Mouse (Mus musculus) lung, postnatal 36 days (tissue): Measurements from ENCODE around the gene Fam214b.

Experiments
- DNase-seq: peaks from one replicate; pipeline ENCODE4 v3.0.0; 2022; ENCODE audit warnings: mixed read lengths

Gene Fam214b

GRCm38 (mm10) chr4:43038567-43039495 is 7.2 kb downstream of the Fam214b start:
- DNase-seq = no peak

- no peak for DNase-seq
Observed at GRCm38 (mm10) chr4:43037860-43038566, 8.0 kb downstream of the Fam214b start.

DNA sequence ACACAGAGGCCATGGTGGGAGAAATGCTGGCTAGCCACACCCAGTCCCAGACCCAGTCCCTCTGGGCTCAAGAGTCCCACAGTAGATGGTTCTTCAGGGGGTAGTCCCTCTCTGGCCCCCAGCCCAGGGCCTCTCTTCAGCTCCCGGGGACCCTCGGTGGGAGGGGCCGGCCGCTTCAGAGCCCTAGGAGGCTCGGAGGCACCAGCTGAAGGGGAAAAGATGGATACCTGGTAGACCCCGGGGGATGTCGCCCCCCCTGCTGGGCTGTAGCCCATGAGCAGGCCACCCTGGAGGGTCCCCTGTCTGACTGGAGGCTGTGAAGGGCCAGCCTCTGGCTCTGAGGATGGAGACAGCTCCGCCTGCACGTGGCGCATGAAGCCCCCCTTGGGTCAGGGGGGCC is 9.7 kb downstream of the Fam214b start:
- DNase-seq = no peak

DNA sequence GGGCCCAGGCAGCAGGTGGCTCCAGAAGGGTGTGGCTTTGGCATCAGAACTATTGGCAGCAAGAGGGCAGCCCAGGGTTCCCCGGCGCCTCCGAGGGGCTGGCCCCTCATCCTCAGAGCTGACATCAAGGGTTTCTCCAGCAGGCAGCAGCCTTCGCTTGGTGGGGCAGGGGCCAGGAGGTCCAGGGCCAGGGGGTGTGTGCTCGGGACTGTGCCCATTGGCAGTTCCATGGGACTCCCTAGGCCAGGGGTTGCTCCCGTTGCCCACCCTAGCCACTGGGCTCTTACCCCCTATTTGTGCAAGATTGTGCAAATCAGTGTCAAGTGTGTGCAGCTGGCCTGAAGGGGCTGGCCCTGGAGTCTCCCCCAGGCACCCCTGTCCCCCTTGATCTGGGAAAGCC is 10.2 kb downstream of the Fam214b start:
- DNase-seq = no peak

DNA sequence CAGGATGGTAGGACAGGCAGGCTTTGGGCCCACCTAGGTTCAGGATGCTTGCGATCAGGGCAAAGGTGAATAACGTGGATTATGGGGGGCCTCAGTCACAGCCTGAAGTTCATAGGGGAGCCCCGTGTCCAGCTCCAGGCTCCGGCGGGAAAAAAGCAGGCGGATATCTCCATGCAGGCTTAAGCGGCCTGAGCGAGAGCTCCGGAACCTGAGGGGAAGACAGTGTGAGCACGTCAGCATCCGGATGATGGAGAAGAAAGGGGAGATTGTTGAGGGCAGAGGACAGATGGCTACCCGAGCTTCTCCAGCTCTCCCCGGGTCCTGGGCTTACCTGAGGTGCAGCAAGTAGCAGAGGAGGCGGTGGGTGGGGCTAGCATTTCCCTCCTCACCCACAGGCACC is 12.5 kb downstream of the Fam214b start:
- no peak for DNase-seq

DNA sequence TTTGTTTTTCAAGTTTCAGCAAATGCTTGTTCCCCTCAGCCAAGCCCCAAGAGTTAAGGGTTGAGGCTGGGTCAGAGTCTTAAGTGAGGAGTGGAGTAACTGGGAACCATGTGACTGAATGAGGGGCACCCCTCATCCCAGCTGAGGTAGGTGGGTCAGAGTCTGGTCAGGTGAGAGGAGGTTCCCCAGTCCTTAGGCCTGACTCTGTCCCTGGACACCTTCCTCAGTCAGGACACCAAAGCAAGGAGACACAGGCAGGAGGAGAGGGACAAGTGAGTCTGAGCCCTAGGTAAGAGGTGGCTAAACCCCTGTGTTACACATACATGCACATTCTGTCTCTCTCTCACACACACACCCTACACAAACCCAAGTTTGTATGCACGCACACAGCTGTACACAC is 13.5 kb downstream of the Fam214b start:
- no peak for DNase-seq

- DNase-seq = peak; percentile 96
Observed at GRCm38 (mm10) chr4:43031237-43031995, 14.6 kb downstream of the Fam214b start, which contains the start of gene Stoml2. TSS of gene Stoml2 (minus strand) at chr4:43031710.

GRCm38 (mm10) chr4:43030780-43031230 is 15.2 kb downstream of the Fam214b start:
- DNase-seq = no peak

DNA sequence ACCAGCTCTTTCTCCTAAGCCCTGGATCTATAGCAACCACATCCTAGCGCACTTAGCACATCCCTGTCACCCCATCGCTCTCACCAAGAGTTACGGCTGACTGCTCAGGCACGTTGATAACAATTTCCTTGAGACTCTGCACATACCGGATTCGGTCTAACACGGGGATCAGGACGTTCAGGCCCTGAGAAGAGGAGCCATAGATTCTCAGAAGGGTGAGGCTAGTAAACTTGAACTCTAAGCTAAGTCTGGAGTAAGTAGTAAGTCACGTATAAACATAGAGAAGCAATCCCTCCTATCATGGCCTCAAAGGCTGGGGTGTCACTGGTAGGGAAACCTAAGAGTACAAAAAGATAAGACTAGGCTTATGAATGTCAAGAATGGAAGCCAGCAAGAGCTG is 15.7 kb downstream of the Fam214b start:
- DNase-seq = no peak

DNA sequence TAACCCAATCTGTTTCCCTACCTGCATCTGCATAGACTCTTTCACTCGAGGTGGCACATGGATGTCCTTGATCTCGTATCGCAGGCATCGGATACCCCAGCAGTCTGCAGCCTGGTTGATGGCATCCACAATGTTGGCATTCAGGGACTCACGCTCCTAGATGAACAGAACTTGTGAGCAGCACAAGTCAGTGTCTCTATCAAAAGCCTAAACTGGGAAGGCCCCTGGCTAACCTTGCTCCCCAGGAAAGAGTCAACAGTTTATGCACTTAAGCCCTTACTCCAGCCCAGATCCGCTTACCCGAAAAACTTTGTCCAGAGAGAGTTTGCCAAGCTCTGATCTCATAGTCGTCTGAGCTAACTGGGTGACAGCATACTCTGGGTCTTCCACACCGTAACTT is 16.3 kb downstream of the Fam214b start:
- DNase-seq = no peak

DNA sequence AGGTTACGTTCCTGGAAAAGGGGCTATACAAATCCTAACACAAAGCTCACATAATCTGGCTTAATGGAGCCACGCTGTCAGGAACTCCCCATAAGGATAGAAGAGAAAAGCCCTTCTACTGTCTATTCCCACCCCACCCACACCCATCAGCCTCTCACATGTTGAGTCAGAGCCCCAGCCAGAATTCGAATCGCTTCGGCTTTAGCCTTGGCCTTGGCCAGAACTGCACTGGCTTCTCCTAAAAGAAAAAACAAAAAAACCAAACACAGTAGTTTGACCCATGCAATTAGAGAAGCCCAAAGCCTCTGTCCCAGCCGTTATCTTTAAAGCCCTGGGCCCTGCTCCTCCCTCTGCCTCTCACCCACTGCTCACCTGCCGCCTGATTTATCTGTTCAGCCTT is 16.9 kb downstream of the Fam214b start:
- no peak for DNase-seq

DNA sequence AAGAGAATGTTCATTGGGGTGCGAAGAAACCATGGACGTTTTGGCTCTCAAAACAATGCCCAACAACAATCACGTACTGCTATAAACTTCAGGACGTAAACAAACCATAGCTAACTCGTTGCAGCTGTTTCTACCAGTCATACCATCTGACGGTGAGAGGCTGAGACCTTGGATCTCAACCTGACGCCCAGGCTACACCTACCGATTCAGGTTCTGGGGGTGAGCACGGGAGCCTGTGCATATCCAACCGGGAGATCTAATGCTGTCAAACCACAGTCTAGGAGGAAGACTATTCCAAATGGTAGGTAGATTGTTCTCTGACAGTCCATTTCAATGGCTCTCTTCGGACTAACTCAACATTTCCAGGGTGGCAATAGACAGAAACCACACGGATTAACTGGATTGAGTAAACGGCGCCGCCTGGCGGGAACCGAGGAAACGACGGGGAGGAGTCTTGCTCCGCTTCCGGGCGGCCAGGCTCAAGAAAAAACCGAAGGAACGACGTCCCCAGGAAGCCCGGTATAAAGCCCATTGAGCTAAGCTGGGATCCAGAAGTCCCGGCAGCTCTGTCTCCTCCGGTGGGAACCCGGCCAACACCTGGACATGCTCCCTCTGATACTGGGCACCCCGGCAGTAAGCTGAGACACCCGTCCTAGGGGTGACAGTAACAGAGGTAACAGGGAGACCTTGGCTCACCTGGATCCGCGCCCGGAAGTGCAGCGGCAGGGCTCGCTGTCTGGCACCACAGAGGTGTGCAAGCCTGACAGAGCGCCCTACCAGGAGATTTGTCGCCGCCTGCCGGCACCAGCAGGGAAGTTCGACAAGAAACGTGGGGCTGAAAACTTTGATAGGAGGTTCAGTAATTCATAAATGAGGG is 20.7 kb downstream of the Fam214b start, which contains the start of gene Pigo:
Pigo (minus strand) TSS at position 736 of the 877 bp plus-strand sequence.
- DNase-seq = peak; percentile 97

DNA sequence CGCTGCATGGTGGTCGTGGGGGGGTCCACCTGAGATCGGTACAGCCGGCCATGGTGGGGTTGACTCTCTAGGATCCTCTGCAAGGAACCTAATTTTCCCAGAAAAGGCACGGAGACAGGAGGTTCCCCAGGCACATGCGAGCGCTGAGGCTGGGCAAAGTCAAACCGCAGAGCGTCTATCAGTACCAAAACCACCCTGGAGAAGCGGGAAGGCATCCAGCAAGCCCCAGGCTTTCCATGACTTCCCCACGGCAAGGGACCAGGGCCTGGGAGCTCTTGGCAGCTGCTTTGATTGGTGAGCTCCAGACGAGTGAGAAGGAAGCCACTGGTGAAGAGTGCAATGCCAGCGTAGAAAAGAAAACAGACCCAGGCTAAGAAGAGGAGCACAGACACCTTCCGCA is 21.3 kb downstream of the Fam214b start:
- no peak for DNase-seq

GRCm38 (mm10) chr4:43021341-43021740 is 24.7 kb downstream of the Fam214b start:
- no peak for DNase-seq

- DNase-seq = no peak
Observed at GRCm38 (mm10) chr4:43020876-43021275, 25.1 kb downstream of the Fam214b start.

DNA sequence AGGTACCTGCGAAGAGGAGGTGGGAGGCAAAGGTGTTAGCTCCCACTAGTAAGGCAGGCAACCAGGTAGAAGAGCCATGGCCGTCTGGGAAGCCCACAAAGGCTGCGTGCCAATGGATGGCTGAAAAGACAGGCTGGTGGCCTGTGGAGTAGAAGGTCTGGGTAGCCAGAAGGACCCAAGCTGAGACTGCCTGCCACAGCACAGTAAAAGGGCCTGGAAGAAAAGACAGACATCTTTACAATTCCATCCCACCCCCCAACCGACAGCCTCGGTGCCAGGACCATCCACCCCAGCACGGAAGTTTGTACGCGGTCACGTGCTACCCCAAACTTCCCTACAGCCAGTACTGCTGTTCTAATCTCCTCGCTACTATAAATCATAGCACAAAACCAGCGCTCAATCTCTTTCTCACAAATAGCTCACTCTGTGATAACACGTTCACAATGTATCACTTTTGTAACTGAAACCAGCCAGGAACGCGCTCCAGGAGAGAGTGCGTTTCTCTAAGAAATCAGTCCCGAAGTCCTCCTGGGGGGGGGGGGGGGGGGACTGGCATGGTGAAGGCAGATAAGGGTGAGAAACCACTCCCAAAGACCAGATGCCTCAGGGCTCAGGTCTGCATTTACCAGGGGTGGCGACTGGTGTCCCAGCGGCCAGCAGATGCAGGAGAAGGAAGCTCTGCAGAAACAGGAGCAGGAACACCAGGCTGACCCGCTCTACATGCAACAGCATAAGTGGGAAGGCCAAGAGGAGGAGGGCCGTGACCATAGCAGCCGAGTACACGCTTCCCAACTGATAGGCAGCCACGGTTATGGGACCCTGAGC is 26.2 kb downstream of the Fam214b start:
- DNase-seq = no peak

- DNase-seq = no peak
Observed at GRCm38 (mm10) chr4:43019176-43019575, 26.8 kb downstream of the Fam214b start.

DNA sequence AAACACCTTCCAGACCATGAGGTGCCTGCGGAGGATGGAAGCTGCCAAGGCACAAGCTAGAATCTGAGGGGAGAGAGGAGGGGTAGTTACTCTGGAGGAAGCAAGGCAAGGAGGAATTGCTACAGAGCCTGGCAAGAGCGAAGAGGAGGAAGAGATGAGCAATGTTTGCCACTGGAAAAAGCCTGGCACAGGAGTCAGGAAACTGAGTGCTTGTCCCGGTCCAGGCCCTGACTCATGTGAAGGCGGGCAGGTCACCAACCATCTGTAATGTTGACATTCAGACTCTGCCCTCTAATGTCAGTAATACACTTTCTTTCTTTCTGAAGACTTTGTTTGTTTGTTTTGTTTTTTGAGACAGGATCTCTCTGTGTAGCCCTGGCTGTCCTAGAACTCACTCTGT is 27.9 kb downstream of the Fam214b start:
- no peak for DNase-seq

- DNase-seq = no peak
Observed at GRCm38 (mm10) chr4:43012091-43012490, 33.9 kb downstream of the Fam214b start.

DNA sequence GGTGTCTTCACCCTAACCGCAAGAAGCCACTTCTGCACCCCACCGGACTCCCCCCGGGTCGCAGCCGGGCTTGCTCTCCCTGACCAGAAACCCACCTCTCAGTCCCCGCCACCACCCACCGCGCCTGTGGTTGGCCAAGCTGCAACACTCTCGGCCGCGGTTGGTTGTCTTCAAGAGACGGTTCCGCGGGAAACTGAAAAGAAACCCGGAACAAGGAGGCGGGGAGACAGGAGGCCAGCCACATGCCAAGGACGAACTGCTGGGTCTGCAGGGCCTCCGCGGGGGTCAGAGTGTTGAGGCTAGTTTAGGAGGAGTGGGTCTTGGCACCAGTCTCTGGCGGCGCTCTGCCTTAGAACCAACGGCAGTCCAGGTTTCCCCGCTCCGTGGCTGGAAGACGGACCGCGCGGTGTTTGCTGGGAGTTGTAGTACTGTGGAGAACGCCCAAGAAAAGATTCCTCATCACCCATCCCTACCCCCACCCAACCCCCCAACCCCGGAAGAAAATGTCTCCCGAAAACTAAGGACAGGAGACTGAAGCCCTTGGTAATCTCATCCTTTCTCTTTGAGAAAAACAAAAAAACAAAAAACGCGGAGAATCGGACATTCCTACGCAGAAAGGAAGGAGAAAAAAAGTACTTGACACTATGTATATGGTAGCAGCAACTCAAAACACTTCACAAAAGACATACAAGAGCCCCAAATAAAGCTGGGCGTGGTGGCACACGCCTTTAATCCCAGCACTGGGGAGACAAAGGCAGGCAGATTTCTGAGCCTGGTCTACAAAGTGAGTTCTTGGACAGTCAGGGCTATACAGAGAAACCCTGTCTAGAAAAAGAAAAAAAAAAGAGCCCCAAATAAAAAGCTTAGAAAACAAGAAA is 35.6 kb downstream of the Fam214b start, which contains the start of gene Fancg:
Fancg (minus strand) TSS at position 346 of the 878 bp plus-strand sequence.
- peak; percentile 92 for DNase-seq
